Mouse (Mus musculus): Measurements from ENCODE around the gene Slc38a1.
A peak's percentile ranks its signal among the peaks of the same experiment; 100 is the strongest.

Slc38a1 gene

GRCm38 (mm10) chr15:96622376-96622775, 20.3 kb downstream of the Slc38a1 start:
- DNase-seq (ENCODE audit: low read depth in 1 of 2, low spot score in 2 of 2): no peak

- DNase-seq (ENCODE audit: low read depth in 1 of 2, low spot score in 2 of 2): no peak
Measured at GRCm38 (mm10) chr15:96621686-96622085, 21.0 kb downstream of the Slc38a1 start.

GRCm38 (mm10) chr15:96617555-96617954, 25.2 kb downstream of the Slc38a1 start:
- no peak for DNase-seq (ENCODE audit: low read depth in 1 of 2, low spot score in 2 of 2)

- no peak for DNase-seq (ENCODE audit: low read depth in 1 of 2, low spot score in 2 of 2)
Measured at GRCm38 (mm10) chr15:96608671-96609070, 34.0 kb downstream of the Slc38a1 start.

GRCm38 (mm10) chr15:96607422-96607821, 35.3 kb downstream of the Slc38a1 start:
- DNase-seq (ENCODE audit: low read depth in 1 of 2, low spot score in 2 of 2): no peak

- no peak for DNase-seq (ENCODE audit: low read depth in 1 of 2, low spot score in 2 of 2)
Measured at GRCm38 (mm10) chr15:96604282-96604681, 38.4 kb downstream of the Slc38a1 start.

- DNase-seq (ENCODE audit: low read depth in 1 of 2, low spot score in 2 of 2): no peak
Measured at GRCm38 (mm10) chr15:96602043-96602442, 40.7 kb downstream of the Slc38a1 start.

GRCm38 (mm10) chr15:96599852-96600781, 42.6 kb downstream of the Slc38a1 start:
- no peak for DNase-seq (ENCODE audit: low read depth in 1 of 2, low spot score in 2 of 2)

- peak; percentile 48 to 63 for DNase-seq (ENCODE audit: low read depth in 1 of 2, low spot score in 2 of 2)
Measured at GRCm38 (mm10) chr15:96598888-96599578, 43.7 kb downstream of the Slc38a1 start.

GRCm38 (mm10) chr15:96597116-96597515, 45.6 kb downstream of the Slc38a1 start:
- no peak for DNase-seq (ENCODE audit: low read depth in 1 of 2, low spot score in 2 of 2)

GRCm38 (mm10) chr15:96594316-96594715, 48.4 kb downstream of the Slc38a1 start:
- no peak for DNase-seq (ENCODE audit: low read depth in 1 of 2, low spot score in 2 of 2)

GRCm38 (mm10) chr15:96593866-96594265, 48.8 kb downstream of the Slc38a1 start:
- DNase-seq (ENCODE audit: low read depth in 1 of 2, low spot score in 2 of 2): peak in 1 of 2 experiments; percentile 13

GRCm38 (mm10) chr15:96593457-96593856, 49.3 kb downstream of the Slc38a1 start:
- no peak for DNase-seq (ENCODE audit: low read depth in 1 of 2, low spot score in 2 of 2)

GRCm38 (mm10) chr15:96592976-96593375, 49.7 kb downstream of the Slc38a1 start:
- no peak for DNase-seq (ENCODE audit: low read depth in 1 of 2, low spot score in 2 of 2)

- DNase-seq (ENCODE audit: low read depth in 1 of 2, low spot score in 2 of 2): no peak
Measured at GRCm38 (mm10) chr15:96591876-96592417, 50.8 kb downstream of the Slc38a1 start.

GRCm38 (mm10) chr15:96588996-96589657, 53.6 kb downstream of the Slc38a1 start:
- no peak for DNase-seq (ENCODE audit: low read depth in 1 of 2, low spot score in 2 of 2)

GRCm38 (mm10) chr15:96587998-96588397, 54.7 kb downstream of the Slc38a1 start:
- no peak for DNase-seq (ENCODE audit: low read depth in 1 of 2, low spot score in 2 of 2)

- DNase-seq (ENCODE audit: low read depth in 1 of 2, low spot score in 2 of 2): no peak
Measured at GRCm38 (mm10) chr15:96583371-96584008, 59.2 kb downstream of the Slc38a1 start.

- no peak for DNase-seq (ENCODE audit: low read depth in 1 of 2, low spot score in 2 of 2)
Measured at GRCm38 (mm10) chr15:96576998-96577397, 65.7 kb downstream of the Slc38a1 start.

- DNase-seq (ENCODE audit: low read depth in 1 of 2, low spot score in 2 of 2): no peak
Measured at GRCm38 (mm10) chr15:96568983-96569363, 73.7 kb downstream of the Slc38a1 start.
